Mouse (Mus musculus) limb, embryonic 14.5 days (tissue): Measurements from ENCODE around the gene Bmp6. TPM values are rescaled to one million over a fixed set of nuclear protein-coding genes. Genes with fewer than 3 reads are reported as not detected.

ENCODE experiments used
- ATAC-seq: fragments of 200-750 bp; cut with Nextera tagmentation; 2 replicates; pipeline ENCODE4 v1.8.0; 2017; ENCODE audit warnings: low read depth, moderate number of reproducible peaks, moderate TSS enrichment; ENCODE audit not compliant: low FRiP score
- DNase-seq: peaks from one replicate; pipeline ENCODE4 v3.0.0-alpha.2; 2015; ENCODE audit warnings: low spot score
- H3K27ac ChIP-seq: fragments of 300-500 bp; sonication (generic); replicated peaks from 2 replicates; pipeline ENCODE4 v1.5.1; 2014; ENCODE audit warnings: low read depth, mild to moderate bottlenecking, low read length, moderate library complexity, mixed read lengths
- H3K27me3 ChIP-seq: fragments of 300-500 bp; sonication (generic); 2 replicates; pipeline ENCODE4 v1.6.1; 2014; ENCODE audit warnings: low read length, mixed read lengths; ENCODE audit not compliant: control insufficient read depth, insufficient read depth
- H3K36me3 ChIP-seq: fragments of 300-500 bp; sonication (generic); 2 replicates; pipeline ENCODE4 v1.6.1; 2014; ENCODE audit warnings: mild to moderate bottlenecking, low read length, moderate library complexity, mixed read lengths; ENCODE audit not compliant: control insufficient read depth, insufficient read depth
- H3K4me1 ChIP-seq: fragments of 300-500 bp; sonication (generic); 2 replicates; pipeline ENCODE4 v1.6.1; 2014; ENCODE audit warnings: antibody characterized with exemption, low read length, mixed read lengths; ENCODE audit not compliant: control insufficient read depth, insufficient read depth
- H3K4me2 ChIP-seq: fragments of 300-500 bp; sonication (generic); replicated peaks from 2 replicates; pipeline ENCODE4 v1.6.1; 2014; ENCODE audit warnings: low read depth, mild to moderate bottlenecking, low read length, moderate library complexity; ENCODE audit not compliant: severe bottlenecking
- H3K4me3 ChIP-seq: fragments of 300-500 bp; sonication (generic); replicated peaks from 2 replicates; pipeline ENCODE4 v1.5.1; 2014; ENCODE audit warnings: low read length
- H3K9ac ChIP-seq: fragments of 300-500 bp; sonication (generic); 2 replicates; pipeline ENCODE4 v1.6.1; 2014; ENCODE audit warnings: mild to moderate bottlenecking, low read depth, low read length, moderate library complexity; ENCODE audit not compliant: severe bottlenecking
- H3K9me3 ChIP-seq: fragments of 300-500 bp; sonication (generic); 2 replicates; pipeline ENCODE4 v1.6.1; 2016; ENCODE audit warnings: low read length; ENCODE audit not compliant: control insufficient read depth
- POLR2A ChIP-seq: fragments of 200-500 bp; IDR thresholded peaks from 2 replicates; pipeline ENCODE4 v1.8.0; 2012; ENCODE audit warnings: inconsistent platforms, mild to moderate bottlenecking, moderate library complexity, borderline replicate concordance; ENCODE audit not compliant: insufficient read depth, insufficient read length; ENCODE audit errors: extremely low read depth
- WGBS: fragments of 180-500 bp; shearing (Covaris S2); extraction: QIAGEN DNeasy Blood & Tissue Kit; methylation state at CpG from one replicate; pipeline ENCODE4 v1.1.7; 2014; 5-methylcytosine and 5-hydroxymethylcytosine counted together
- polyA plus RNA-seq, 2 experiments: library from polyadenylated mRNA; depleted of rRNA in 1 of 2; stranded (reverse) in 1 of 2; unstranded in 1 of 2; fragments of >200 nt; fragmentation: Nextera tagmentation in 1 of 2; extraction: Ambion mirVana in 1 of 2; gene quantifications; 2 replicates each; pipeline versions ENCODE4 v1.2.1 to v1.2.3; 2012 to 2014

Bmp6 gene
- polyA plus RNA-seq, 2 experiments: 1.9 to 6.6 TPM

DNA sequence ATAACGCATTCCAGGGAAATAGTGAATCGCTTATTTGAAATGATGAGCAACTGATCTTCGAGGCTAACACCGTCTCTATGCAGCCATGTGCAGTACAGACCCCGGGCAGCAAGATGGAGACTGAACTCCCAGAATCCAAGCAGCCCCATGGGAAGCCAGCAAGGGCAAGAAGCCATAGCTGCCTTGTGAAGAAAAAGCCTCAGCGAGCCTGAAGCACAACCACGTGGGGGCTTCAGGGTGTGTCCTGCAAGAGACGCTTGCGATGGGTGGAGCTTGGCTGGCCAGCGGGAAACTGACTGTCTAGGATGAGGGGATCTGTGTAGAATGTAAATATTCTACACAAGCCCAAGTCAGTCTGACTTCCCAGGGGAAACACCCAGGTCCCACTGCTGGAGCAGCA is 167.1 kb downstream of the Bmp6 start:
- Histone ChIP-seq H3K4me1 (no peaks in the 10 kb centered on the region), H3K9ac (no peak overlapping the region), H3K27ac (no peak overlapping the region), H3K27me3 (no peaks in the 10 kb centered on the region), H3K36me3 (peaks cover 85% of the 10 kb centered on the region), H3K4me2 (no peak overlapping the region), H3K9me3 (no peaks in the 10 kb centered on the region), H3K4me3 (no peak overlapping the region)
- DNase-seq (no peak), ATAC-seq (no peak)
- WGBS: 88% methylated on average over 10 of the region's 10 CpGs
- TF ChIP-seq POLR2A: no peak

- H3K9me3 ChIP-seq: no peaks in the 10 kb centered on the region
These were observed 169.0 kb downstream of the Bmp6 start for GRCm38 (mm10) chr13:38513921-38514320.

DNA sequence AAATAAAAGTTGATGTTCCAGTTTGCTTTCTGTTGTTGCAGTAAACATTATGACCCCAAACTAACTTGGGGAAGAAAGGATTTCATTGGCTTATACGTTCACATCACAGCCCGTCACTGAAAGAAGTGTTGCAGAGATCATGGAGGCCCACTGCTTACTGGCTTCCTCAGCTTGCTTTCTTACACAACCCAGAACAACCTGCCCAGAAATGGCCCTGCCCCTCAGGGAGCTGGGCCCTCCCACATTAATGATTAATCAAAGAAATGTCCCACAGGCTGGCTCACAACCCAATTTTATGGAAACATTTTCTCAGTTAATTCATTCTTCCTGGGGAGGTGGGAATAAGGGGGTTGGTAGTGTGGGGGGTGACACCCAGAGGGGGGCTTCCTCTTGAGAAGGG is 170.5 kb downstream of the Bmp6 start:
- TF ChIP-seq POLR2A: no peak
- Histone ChIP-seq H3K27me3 (no peaks in the 10 kb centered on the region), H3K36me3 (peaks cover 85% of the 10 kb centered on the region), H3K4me1 (no peaks in the 10 kb centered on the region), H3K27ac (no peak overlapping the region), H3K9me3 (no peaks in the 10 kb centered on the region), H3K4me3 (no peak overlapping the region), H3K4me2 (no peak overlapping the region), H3K9ac (no peak overlapping the region)
- no peak for ATAC-seq
- DNase-seq: no peak
- 86% methylated on average over 2 of the region's 2 CpGs for WGBS

More at GRCm38 (mm10) chr13:38513921-38514320, 169.0 kb downstream of the Bmp6 start:
- TF ChIP-seq POLR2A: no peak
- 94% methylated on average over 7 of the region's 7 CpGs for WGBS
- Histone ChIP-seq H3K4me2 (no peak overlapping the region), H3K36me3 (peaks cover 86% of the 10 kb centered on the region), H3K27me3 (no peaks in the 10 kb centered on the region), H3K9ac (no peak overlapping the region), H3K27ac (no peak overlapping the region), H3K4me3 (no peak overlapping the region), H3K4me1 (no peaks in the 10 kb centered on the region)
- ATAC-seq (no peak), DNase-seq (no peak)

DNA sequence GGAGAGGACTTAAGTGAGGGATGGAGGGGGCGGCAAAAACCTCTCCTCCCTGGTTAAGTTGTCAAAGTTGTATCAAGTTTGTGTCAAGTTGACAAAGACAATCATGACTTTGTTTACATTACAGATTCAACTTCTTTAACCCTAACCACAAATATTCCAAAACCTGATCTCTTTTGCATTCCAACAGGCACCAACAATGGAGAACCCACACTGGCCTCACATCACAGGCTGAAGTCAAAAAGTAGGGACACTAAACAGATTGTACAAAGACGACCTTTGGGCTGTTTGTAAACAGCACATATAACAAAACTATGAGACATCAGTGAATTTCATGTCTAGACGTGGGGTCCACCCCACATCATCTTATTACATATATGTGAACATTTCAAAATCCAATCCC is 170.9 kb downstream of the Bmp6 start:
- TF ChIP-seq POLR2A: no peak
- Histone ChIP-seq H3K4me3 (no peak overlapping the region), H3K9ac (no peak overlapping the region), H3K27ac (no peak overlapping the region), H3K4me1 (no peaks in the 10 kb centered on the region), H3K9me3 (no peaks in the 10 kb centered on the region), H3K4me2 (no peak overlapping the region), H3K27me3 (no peaks in the 10 kb centered on the region), H3K36me3 (peaks cover 87% of the 10 kb centered on the region)
- ATAC-seq: no peak
- DNase-seq: no peak
- WGBS: 78% methylated on average over 3 of the region's 3 CpGs

- TF ChIP-seq POLR2A: no peak
- Histone ChIP-seq H3K36me3 (peaks cover 94% of the 10 kb centered on the region), H3K9me3 (no peaks in the 10 kb centered on the region), H3K27me3 (no peaks in the 10 kb centered on the region), H3K27ac (no peak overlapping the region), H3K9ac (no peak overlapping the region), H3K4me2 (no peak overlapping the region), H3K4me3 (no peak overlapping the region), H3K4me1 (no peaks in the 10 kb centered on the region)
- no peak for DNase-seq
- ATAC-seq: no peak
- 89% methylated on average over 11 of the region's 11 CpGs for WGBS
These were observed 171.7 kb downstream of the Bmp6 start for GRCm38 (mm10) chr13:38516582-38516981.

- H3K4me2 ChIP-seq: no peak overlapping the region
- WGBS: 91% methylated on average over 11 of the region's 11 CpGs
- peaks cover 4% of the 10 kb centered on the region; the same call in 1 of the 2 replicates for H3K4me1 ChIP-seq
- no peak for DNase-seq
- no peak for TF ChIP-seq POLR2A
- no peaks in the 10 kb centered on the region for H3K9me3 ChIP-seq
- no peak overlapping the region for H3K4me3 ChIP-seq
- no peak overlapping the region for H3K9ac ChIP-seq
- H3K27ac ChIP-seq: no peak overlapping the region
- ATAC-seq: no peak
- H3K36me3 ChIP-seq: peaks cover 79% of the 10 kb centered on the region
- H3K27me3 ChIP-seq: no peaks in the 10 kb centered on the region
These were observed 175.4 kb downstream of the Bmp6 start for GRCm38 (mm10) chr13:38520299-38520698.
